Mouse (Mus musculus): ENCODE results near the gene Epha3. TPM values are rescaled to one million over a fixed set of nuclear protein-coding genes. Genes with fewer than 3 reads are reported as not detected.

Gene Epha3
- 12.9 and 38.4 TPM in 2 replicates for polyA plus RNA-seq (2016; fragmentation: Nextera tagmentation; extraction: Ambion mirVana)

- peaks cover 42% of the 10 kb centered on the region for H3K27me3 ChIP-seq (ENCODE audit: insufficient read depth, poor library complexity, severe bottlenecking)
- DNase-seq (ENCODE audit: low spot score), result peak; percentile 89
- H3K4me1 ChIP-seq (replicated peaks), result peaks cover 12% of the 10 kb centered on the region; the same call in 1 of the 2 replicates
- peak within 1 kb of the TSS; percentile 79 for H3K27ac ChIP-seq
- under 1% methylated on average over 28 of the region's 28 CpGs for WGBS
- H3K4me3 ChIP-seq, result peak within 1 kb of the TSS; percentile 67
- no peaks in the 10 kb centered on the region for H3K36me3 ChIP-seq
- H3K9me3 ChIP-seq, result no peaks in the 10 kb centered on the region
Measured at GRCm38 (mm10) chr16:63863913-63864330, at the start of gene Epha3. TSS of gene Epha3 (minus strand) at chr16:63864175.

- H3K9me3 ChIP-seq, result no peaks in the 10 kb centered on the region
- WGBS, result 74% methylated on average over 13 of the region's 13 CpGs
- no peaks in the 10 kb centered on the region for H3K27me3 ChIP-seq (ENCODE audit: insufficient read depth, poor library complexity, severe bottlenecking)
Measured at GRCm38 (mm10) chr16:63903425-63903824, 39.5 kb upstream of the Epha3 start.

GRCm38 (mm10) chr16:63881190-63881589 is 17.2 kb upstream of the Epha3 start:
- H3K4me3 ChIP-seq, result no peak overlapping the region
- H3K27me3 ChIP-seq (ENCODE audit: insufficient read depth, poor library complexity, severe bottlenecking), result no peaks in the 10 kb centered on the region
- no peak for DNase-seq (ENCODE audit: low spot score)
- H3K4me1 ChIP-seq (replicated peaks), result no peaks in the 10 kb centered on the region
- 98% methylated on average over 1 of the region's 1 CpGs for WGBS
- H3K27ac ChIP-seq, result no peak overlapping the region
- no peaks in the 10 kb centered on the region for H3K9me3 ChIP-seq
- H3K36me3 ChIP-seq, result no peaks in the 10 kb centered on the region

More at GRCm38 (mm10) chr16:63903425-63903824, 39.5 kb upstream of the Epha3 start:
- no peak for DNase-seq (ENCODE audit: low spot score)
- Histone ChIP-seq H3K4me3 (no peak overlapping the region), H3K36me3 (no peaks in the 10 kb centered on the region), H3K27ac (no peak overlapping the region), H3K4me1 (replicated peaks) (no peaks in the 10 kb centered on the region)

GRCm38 (mm10) chr16:63872313-63872712 is 8.3 kb upstream of the Epha3 start:
- H3K4me3 ChIP-seq, result no peak overlapping the region
- H3K36me3 ChIP-seq, result no peaks in the 10 kb centered on the region
- H3K27me3 ChIP-seq (ENCODE audit: insufficient read depth, poor library complexity, severe bottlenecking), result 0 out of 2 replicates have a peak, but pooled peaks cover 6% of the 10 kb centered on the region
- WGBS, result 18% methylated on average over 7 of the region's 7 CpGs
- H3K9me3 ChIP-seq, result no peaks in the 10 kb centered on the region
- no peak overlapping the region for H3K27ac ChIP-seq
- H3K4me1 ChIP-seq (replicated peaks), result no peaks in the 10 kb centered on the region
- DNase-seq (ENCODE audit: low spot score), result peak; percentile 46

GRCm38 (mm10) chr16:63864463-63864976 is 545 bp upstream of the Epha3 start:
- no peaks in the 10 kb centered on the region for H3K9me3 ChIP-seq
- peak overlapping the region; percentile 67 for H3K4me3 ChIP-seq
- H3K27me3 ChIP-seq (ENCODE audit: insufficient read depth, poor library complexity, severe bottlenecking), result peaks cover 43% of the 10 kb centered on the region
- DNase-seq (ENCODE audit: low spot score), result peak; percentile 5
- H3K4me1 ChIP-seq (replicated peaks), result peaks cover 12% of the 10 kb centered on the region; the same call in 1 of the 2 replicates
- WGBS, result 39% methylated on average over 7 of the region's 7 CpGs
- peak overlapping the region; percentile 79 for H3K27ac ChIP-seq
- no peaks in the 10 kb centered on the region for H3K36me3 ChIP-seq

- DNase-seq (ENCODE audit: low spot score), result peak; percentile 27
- no peaks in the 10 kb centered on the region for H3K36me3 ChIP-seq
- peak overlapping the region; percentile 67 for H3K4me3 ChIP-seq
- H3K27ac ChIP-seq, result 0 out of 2 replicates have a peak overlapping the region, but pooled peaks have one; percentile 29
- no peaks in the 10 kb centered on the region for H3K9me3 ChIP-seq
- peaks cover 41% of the 10 kb centered on the region for H3K27me3 ChIP-seq (ENCODE audit: insufficient read depth, poor library complexity, severe bottlenecking)
- H3K4me1 ChIP-seq (replicated peaks), result peaks cover 12% of the 10 kb centered on the region; the same call in 1 of the 2 replicates
- 1% methylated on average over 12 of the region's 12 CpGs for WGBS
Measured at GRCm38 (mm10) chr16:63863181-63863580, 794 bp downstream of the Epha3 start.

- no peak for DNase-seq (ENCODE audit: low spot score)
Measured at GRCm38 (mm10) chr16:63857561-63857960, 6.4 kb downstream of the Epha3 start.

GRCm38 (mm10) chr16:63856658-63857552 is 7.1 kb downstream of the Epha3 start:
- H3K36me3 ChIP-seq, result no peaks in the 10 kb centered on the region

More at GRCm38 (mm10) chr16:63857561-63857960, 6.4 kb downstream of the Epha3 start:
- 1% methylated on average over 11 of the region's 11 CpGs for WGBS
- H3K4me3 ChIP-seq, result peak overlapping the region; percentile 68
- H3K9me3 ChIP-seq, result no peaks in the 10 kb centered on the region
- peaks cover 11% of the 10 kb centered on the region for H3K27me3 ChIP-seq (ENCODE audit: insufficient read depth, poor library complexity, severe bottlenecking)
- H3K4me1 ChIP-seq (replicated peaks), result peaks cover 19% of the 10 kb centered on the region
- no peaks in the 10 kb centered on the region for H3K36me3 ChIP-seq
- peak overlapping the region; percentile 90 for H3K27ac ChIP-seq

GRCm38 (mm10) chr16:63850297-63850696 is 13.7 kb downstream of the Epha3 start:
- DNase-seq (ENCODE audit: low spot score), result no peak
- Histone ChIP-seq H3K27ac (no peak overlapping the region), H3K27me3 (ENCODE audit: insufficient read depth, poor library complexity, severe bottlenecking) (no peaks in the 10 kb centered on the region), H3K4me3 (no peak overlapping the region), H3K36me3 (no peaks in the 10 kb centered on the region), H3K9me3 (no peaks in the 10 kb centered on the region), H3K4me1 (replicated peaks) (no peaks in the 10 kb centered on the region)
- 90% methylated on average over 3 of the region's 3 CpGs for WGBS

More at GRCm38 (mm10) chr16:63856658-63857552, 7.1 kb downstream of the Epha3 start:
- WGBS, result 2% methylated on average over 33 of the region's 33 CpGs
- Histone ChIP-seq H3K4me1 (replicated peaks) (peaks cover 19% of the 10 kb centered on the region), H3K27me3 (ENCODE audit: insufficient read depth, poor library complexity, severe bottlenecking) (peaks cover 9% of the 10 kb centered on the region), H3K4me3 (peak overlapping the region; percentile 68), H3K27ac (peak overlapping the region; percentile 90), H3K9me3 (no peaks in the 10 kb centered on the region)
- peak; percentile 85 for DNase-seq (ENCODE audit: low spot score)

GRCm38 (mm10) chr16:63842911-63843310 is 21.1 kb downstream of the Epha3 start:
- no peaks in the 10 kb centered on the region for H3K9me3 ChIP-seq
- 94% methylated on average over 2 of the region's 2 CpGs for WGBS
- no peak overlapping the region for H3K27ac ChIP-seq
- H3K4me1 ChIP-seq (replicated peaks), result no peaks in the 10 kb centered on the region
- H3K36me3 ChIP-seq, result no peaks in the 10 kb centered on the region
- H3K27me3 ChIP-seq (ENCODE audit: insufficient read depth, poor library complexity, severe bottlenecking), result no peaks in the 10 kb centered on the region
- DNase-seq (ENCODE audit: low spot score), result no peak
- no peak overlapping the region for H3K4me3 ChIP-seq

GRCm38 (mm10) chr16:63837466-63837865 is 26.5 kb downstream of the Epha3 start:
- no peak overlapping the region for H3K4me3 ChIP-seq
- no peak overlapping the region for H3K27ac ChIP-seq
- no peaks in the 10 kb centered on the region for H3K4me1 ChIP-seq (replicated peaks)
- no peak for DNase-seq (ENCODE audit: low spot score)
- H3K9me3 ChIP-seq, result no peaks in the 10 kb centered on the region
- no peaks in the 10 kb centered on the region for H3K36me3 ChIP-seq
- H3K27me3 ChIP-seq (ENCODE audit: insufficient read depth, poor library complexity, severe bottlenecking), result peaks cover 2% of the 10 kb centered on the region

- 47% methylated on average over 2 of the region's 2 CpGs for WGBS
- no peaks in the 10 kb centered on the region for H3K9me3 ChIP-seq
Measured at GRCm38 (mm10) chr16:63821164-63821563, 42.8 kb downstream of the Epha3 start.

GRCm38 (mm10) chr16:63817606-63818005 is 46.4 kb downstream of the Epha3 start:
- DNase-seq (ENCODE audit: low spot score), result no peak
- Histone ChIP-seq H3K4me1 (replicated peaks) (peaks cover 35% of the 10 kb centered on the region), H3K36me3 (no peaks in the 10 kb centered on the region), H3K27ac (peak overlapping the region; percentile 69), H3K27me3 (ENCODE audit: insufficient read depth, poor library complexity, severe bottlenecking) (no peaks in the 10 kb centered on the region), H3K9me3 (no peaks in the 10 kb centered on the region), H3K4me3 (no peak overlapping the region)
- 55% methylated on average over 6 of the region's 6 CpGs for WGBS

More at GRCm38 (mm10) chr16:63821164-63821563, 42.8 kb downstream of the Epha3 start:
- peak; percentile 11 for DNase-seq (ENCODE audit: low spot score)
- Histone ChIP-seq H3K27ac (peak overlapping the region; percentile 16; the same call in 1 of the 2 replicates), H3K36me3 (no peaks in the 10 kb centered on the region), H3K27me3 (ENCODE audit: insufficient read depth, poor library complexity, severe bottlenecking) (no peaks in the 10 kb centered on the region), H3K4me1 (replicated peaks) (peaks cover 35% of the 10 kb centered on the region), H3K4me3 (no peak overlapping the region)

Measured in hindbrain, embryonic 10.5 days (tissue).